Mouse (Mus musculus) heart, adult 2 months (tissue): ENCODE measurements around the gene Olfr90. TPM values are rescaled to one million over a fixed set of nuclear protein-coding genes. Genes with fewer than 3 reads are reported as not detected.

Source experiments
- DNase-seq, 2 experiments: peaks; one replicate each; pipeline ENCODE4 v3.0.0; 2021
- H3K27ac ChIP-seq: fragments of 200-600 bp; 2 replicates; pipeline ENCODE4 v1.8.1; 2022
- H3K27me3 ChIP-seq: fragments of 200-500 bp; 2 replicates; pipeline ENCODE4 v1.6.1; 2012; ENCODE audit warnings: mild to moderate bottlenecking, low read length, inconsistent platforms, mixed read lengths; ENCODE audit not compliant: control insufficient read depth, insufficient read depth
- H3K36me3 ChIP-seq: fragments of 200-500 bp; 2 replicates; pipeline ENCODE4 v1.6.1; 2012; ENCODE audit warnings: low read length, inconsistent platforms; ENCODE audit not compliant: control insufficient read depth, insufficient read depth
- H3K4me1 ChIP-seq: fragments of 200-500 bp; 2 replicates; pipeline ENCODE4 v1.6.1; 2011; ENCODE audit warnings: low read length; ENCODE audit not compliant: control insufficient read depth, insufficient read depth
- H3K4me3 ChIP-seq: fragments of 200-600 bp; 2 replicates; pipeline ENCODE4 v1.8.1; 2022
- H3K79me2 ChIP-seq: fragments of 200-500 bp; replicated peaks from 2 replicates; pipeline ENCODE4 v1.6.1; 2012; ENCODE audit warnings: mild to moderate bottlenecking, inconsistent platforms, low read length, moderate library complexity, mixed read lengths; ENCODE audit not compliant: control insufficient read depth, insufficient read depth
- H3K9ac ChIP-seq: fragments of 200-500 bp; 2 replicates; pipeline ENCODE4 v1.6.1; 2012; ENCODE audit warnings: low read depth, mild to moderate bottlenecking, control low read depth, inconsistent platforms, low read length, mixed read lengths
- CTCF ChIP-seq: fragments of 200-600 bp; IDR thresholded peaks from 2 replicates; pipeline ENCODE4 v1.8.1; 2022; ENCODE audit warnings: antibody characterized with exemption, mild to moderate bottlenecking, moderate library complexity
- EP300 ChIP-seq: fragments of 200-500 bp; IDR thresholded peaks from 2 replicates; pipeline ENCODE4 v1.6.1; 2011; ENCODE audit warnings: low read depth, low read length, control low read depth; ENCODE audit not compliant: insufficient read depth
- POLR2A ChIP-seq: fragments of 200-500 bp; IDR thresholded peaks from 2 replicates; pipeline ENCODE4 v1.6.1; 2011; ENCODE audit warnings: mild to moderate bottlenecking, low read depth, low read length, control low read depth; ENCODE audit not compliant: insufficient read depth
- WGBS: fragments of 180-500 bp; shearing (Covaris S2); methylation state at CpG from one replicate; pipeline ENCODE4 v1.1.7; 2018; 5-methylcytosine and 5-hydroxymethylcytosine counted together
- intact Hi-C: fragments of 180-260 bp; cut with DNase I; formaldehyde crosslinking; loops from one replicate; pipeline ENCODE4 v1.15.1; 2025
- polyA plus RNA-seq: library from polyadenylated mRNA; depleted of rRNA; stranded (reverse); fragments of >200 nt; gene quantifications from 2 replicates; pipeline ENCODE4 v1.2.3, GENCODE M21; 2012
- total RNA-seq, 2 experiments: library from RNA; stranded (reverse); gene quantifications; 2 replicates each; pipeline ENCODE4 v1.2.3; 2021

Olfr90 gene
- total and polyA plus RNA-seq, 3 experiments = not detected

DNA sequence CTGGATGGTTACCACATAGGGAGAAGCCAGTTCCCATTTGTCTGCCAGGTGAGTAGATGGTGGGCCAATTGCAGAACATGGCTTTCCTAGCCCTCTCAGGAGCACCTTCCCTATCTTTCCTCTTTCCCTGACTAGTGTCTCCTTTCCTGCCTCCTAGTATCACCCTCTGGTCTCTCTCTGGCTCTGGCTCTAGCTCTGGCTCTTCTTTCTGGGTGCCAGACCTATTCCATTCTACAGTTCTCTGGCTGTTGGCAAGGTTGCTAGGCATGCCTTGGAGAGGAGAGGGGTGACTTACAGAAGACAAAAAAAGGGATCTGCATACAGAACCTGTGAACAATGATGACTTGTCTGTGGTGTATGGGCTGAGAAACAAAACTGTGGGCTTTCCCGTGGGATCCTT lies 20.4 kb downstream of the Olfr90 start:
- Histone ChIP-seq H3K4me3 (no peak overlapping the region), H3K4me1 (no peaks in the 10 kb centered on the region), H3K27me3 (no peaks in the 10 kb centered on the region), H3K9ac (no peak overlapping the region), H3K79me2 (no peaks in the 10 kb centered on the region), H3K36me3 (no peaks in the 10 kb centered on the region), H3K27ac (no peak overlapping the region)
- intact Hi-C loops = no loop called here
- TF ChIP-seq CTCF (no peak), POLR2A (no peak), EP300 (no peak)
- whole genome bisulfite sequencing = 85% methylated on average over 1 of the region's 1 CpGs
- no peak for DNase-seq

DNA sequence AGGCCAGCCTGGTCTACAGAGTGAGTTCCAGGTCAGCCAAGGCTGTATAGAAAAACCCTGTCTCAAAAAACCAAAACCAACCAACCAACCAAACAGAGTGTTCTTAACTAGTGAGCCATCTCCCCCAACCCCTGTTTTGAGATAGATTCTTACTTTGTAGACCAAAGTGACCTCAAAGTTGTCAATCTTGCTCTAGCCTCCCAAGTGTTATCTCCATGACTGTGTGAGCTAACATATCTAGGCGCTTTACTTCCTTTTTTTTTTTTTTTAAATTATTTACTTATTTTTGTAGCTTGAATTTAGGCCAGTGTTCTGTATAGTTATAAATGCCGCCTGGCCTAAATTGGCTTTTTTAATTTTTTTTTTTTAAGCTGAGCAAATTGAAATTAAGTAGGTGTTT lies 22.3 kb downstream of the Olfr90 start:
- Histone ChIP-seq H3K4me1 (no peaks in the 10 kb centered on the region), H3K9ac (no peak overlapping the region), H3K79me2 (no peaks in the 10 kb centered on the region), H3K4me3 (no peak overlapping the region), H3K36me3 (no peaks in the 10 kb centered on the region), H3K27ac (no peak overlapping the region), H3K27me3 (no peaks in the 10 kb centered on the region)
- no peak for TF ChIP-seq POLR2A
- no peak for TF ChIP-seq CTCF
- TF ChIP-seq EP300 = no peak
- intact Hi-C loops = no loop called here
- DNase-seq = no peak
- WGBS = 94% methylated on average over 2 of the region's 2 CpGs

DNA sequence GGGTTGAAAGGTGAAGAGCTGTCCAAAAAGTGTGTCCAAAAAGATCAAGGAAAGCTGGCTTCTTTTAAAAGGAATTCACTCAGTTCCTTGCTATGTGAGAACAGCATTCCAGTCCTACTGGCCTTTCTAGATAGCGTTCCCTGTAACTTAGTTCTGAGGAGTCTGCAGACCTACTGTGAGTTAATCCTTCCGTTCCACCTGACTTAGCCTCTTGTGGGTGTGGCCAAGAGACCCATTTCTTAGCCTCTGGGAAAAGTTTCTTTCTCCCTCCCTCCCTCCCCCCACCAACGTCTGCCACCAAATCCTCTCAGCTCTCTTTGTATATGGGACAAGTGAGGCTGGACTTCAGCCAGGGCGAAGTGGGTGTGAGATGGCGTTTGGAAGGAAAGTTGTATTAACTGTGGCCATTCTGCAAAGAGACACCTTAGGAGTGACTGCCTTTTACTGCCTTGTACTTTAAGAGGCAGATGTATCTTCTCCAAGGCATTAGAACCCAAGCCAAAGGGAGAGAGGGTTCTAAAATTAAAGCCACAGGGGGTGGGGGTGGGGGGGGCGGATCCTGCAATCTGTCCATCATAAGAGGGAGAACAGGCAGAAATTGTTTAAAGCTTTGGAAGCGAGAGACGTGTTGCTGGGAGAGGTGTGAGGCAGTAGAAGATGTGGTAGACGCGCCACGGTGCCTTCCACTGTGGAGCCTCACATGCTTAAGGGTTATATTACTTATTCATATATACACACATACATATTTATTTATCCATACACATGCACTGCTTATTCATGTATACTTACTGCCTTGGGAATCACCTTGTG lies 24.4 kb downstream of the Olfr90 start:
- no peak for DNase-seq
- H3K79me2 ChIP-seq = no peaks in the 10 kb centered on the region
- WGBS = 84% methylated on average over 11 of the region's 11 CpGs
- H3K27me3 ChIP-seq = no peaks in the 10 kb centered on the region
- no peak overlapping the region for H3K9ac ChIP-seq
- TF ChIP-seq EP300 = no peak
- TF ChIP-seq CTCF = no peak
- no peak for TF ChIP-seq POLR2A
- no peak overlapping the region for H3K27ac ChIP-seq
- no peak overlapping the region for H3K4me3 ChIP-seq
- intact Hi-C loops = no loop called here
- H3K4me1 ChIP-seq = no peaks in the 10 kb centered on the region
- no peaks in the 10 kb centered on the region for H3K36me3 ChIP-seq

GRCm38 (mm10) chr17:37063063-37063462 lies 25.2 kb downstream of the Olfr90 start:
- no peaks in the 10 kb centered on the region for H3K36me3 ChIP-seq
- no peak for TF ChIP-seq POLR2A
- TF ChIP-seq CTCF = no peak
- no peak for TF ChIP-seq EP300
- no peak for DNase-seq
- H3K4me1 ChIP-seq = no peaks in the 10 kb centered on the region
- no peak overlapping the region for H3K27ac ChIP-seq
- 80% methylated on average over 10 of the region's 10 CpGs for WGBS
- no peaks in the 10 kb centered on the region for H3K79me2 ChIP-seq
- no peak overlapping the region for H3K9ac ChIP-seq
- no peak overlapping the region for H3K4me3 ChIP-seq
- H3K27me3 ChIP-seq = no peaks in the 10 kb centered on the region
- intact Hi-C loops = no loop called here

DNA sequence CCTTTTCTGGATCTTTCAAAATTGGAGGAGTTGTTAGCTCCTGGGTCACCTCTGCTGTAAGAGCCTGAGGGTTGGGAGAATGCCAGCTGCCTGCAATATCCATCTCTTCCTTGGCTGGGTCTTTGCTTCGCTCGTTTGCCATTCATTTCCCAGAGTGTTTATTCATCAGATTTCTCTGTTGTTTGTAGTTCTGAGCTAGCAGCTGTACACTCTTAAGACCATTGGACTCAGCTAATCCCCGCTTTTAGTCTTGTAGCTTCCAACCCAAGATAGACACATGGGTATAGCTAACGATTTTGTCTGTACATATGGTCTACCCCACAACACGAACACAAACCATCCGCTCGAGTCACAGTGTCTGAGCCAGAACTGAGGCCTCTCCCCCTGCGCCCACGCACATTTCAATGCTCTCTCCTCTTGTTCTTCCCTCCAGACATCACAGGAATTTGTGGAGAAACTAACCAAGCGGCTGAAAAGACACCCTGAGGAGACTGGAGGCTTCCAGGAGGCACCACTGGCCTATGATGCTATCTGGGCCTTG lies 26.1 kb downstream of the Olfr90 start:
- intact Hi-C loops = no loop called here
- no peaks in the 10 kb centered on the region for H3K79me2 ChIP-seq
- H3K4me3 ChIP-seq = no peak overlapping the region
- no peak overlapping the region for H3K27ac ChIP-seq
- TF ChIP-seq EP300 = no peak
- TF ChIP-seq CTCF = no peak
- no peak for TF ChIP-seq POLR2A
- H3K9ac ChIP-seq = no peak overlapping the region
- H3K4me1 ChIP-seq = no peaks in the 10 kb centered on the region
- DNase-seq = no peak
- WGBS = 88% methylated on average over 10 of the region's 10 CpGs
- H3K36me3 ChIP-seq = no peaks in the 10 kb centered on the region
- H3K27me3 ChIP-seq = no peaks in the 10 kb centered on the region

DNA sequence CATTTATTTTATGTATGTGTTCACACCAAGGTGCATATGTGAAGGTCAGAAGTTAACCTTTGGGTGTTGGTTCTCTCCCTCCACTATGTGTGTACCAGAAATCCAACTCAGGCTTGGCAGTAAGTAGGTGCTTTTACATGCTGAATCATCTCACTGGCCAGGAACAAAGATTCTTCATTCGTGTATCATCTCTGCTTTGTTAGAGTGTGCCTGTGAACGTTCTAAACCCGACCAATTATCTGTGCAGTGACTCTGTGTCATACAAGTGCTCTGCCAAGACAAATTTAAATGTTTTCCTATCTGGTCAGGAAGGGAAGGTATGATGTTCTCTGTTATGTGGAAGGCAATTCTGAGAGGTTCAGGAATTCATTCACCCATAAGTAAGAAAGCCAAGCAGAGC lies 26.9 kb downstream of the Olfr90 start:
- H3K79me2 ChIP-seq = no peaks in the 10 kb centered on the region
- 59% methylated on average over 3 of the region's 3 CpGs for WGBS
- no peaks in the 10 kb centered on the region for H3K36me3 ChIP-seq
- intact Hi-C loops = no loop called here
- no peaks in the 10 kb centered on the region for H3K27me3 ChIP-seq
- no peak for DNase-seq
- H3K27ac ChIP-seq = no peak overlapping the region
- H3K9ac ChIP-seq = no peak overlapping the region
- no peaks in the 10 kb centered on the region for H3K4me1 ChIP-seq
- no peak overlapping the region for H3K4me3 ChIP-seq
- no peak for TF ChIP-seq POLR2A
- TF ChIP-seq EP300 = no peak
- no peak for TF ChIP-seq CTCF
